Mouse (Mus musculus) intestine, postnatal 0 days (tissue): Measurements from ENCODE around the gene Orm2. TPM values are rescaled to one million over a fixed set of nuclear protein-coding genes. Genes with fewer than 3 reads are reported as not detected.
A peak's percentile ranks its signal among the peaks of the same experiment; 100 is the strongest.

ENCODE experiments used
- ATAC-seq: fragments of 200-750 bp; cut with Nextera tagmentation; 2 replicates; pipeline ENCODE4 v1.8.0; 2017; ENCODE audit warnings: mild to moderate bottlenecking, moderate TSS enrichment, moderate library complexity
- H3K27ac ChIP-seq: fragments of 300-500 bp; sonication (generic); 2 replicates; pipeline ENCODE4 v1.5.1; 2014; ENCODE audit warnings: mild to moderate bottlenecking, low read depth, low read length, moderate library complexity
- H3K27me3 ChIP-seq: fragments of 300-500 bp; sonication (generic); replicated peaks from 2 replicates; pipeline ENCODE4 v1.6.1; 2014; ENCODE audit warnings: low read length, mixed read lengths; ENCODE audit not compliant: control insufficient read depth, insufficient read depth
- H3K36me3 ChIP-seq: fragments of 300-500 bp; sonication (generic); 2 replicates; pipeline ENCODE4 v1.6.1; 2014; ENCODE audit warnings: mild to moderate bottlenecking, moderate library complexity; ENCODE audit not compliant: control insufficient read depth, insufficient read depth
- H3K4me1 ChIP-seq: fragments of 300-500 bp; sonication (generic); replicated peaks from 2 replicates; pipeline ENCODE4 v1.6.1; 2014; ENCODE audit warnings: antibody characterized with exemption, low read length, mixed read lengths; ENCODE audit not compliant: control insufficient read depth, insufficient read depth
- H3K4me2 ChIP-seq: fragments of 300-500 bp; sonication (generic); replicated peaks from 2 replicates; pipeline ENCODE4 v1.6.1; 2014; ENCODE audit warnings: low read depth, mild to moderate bottlenecking, moderate library complexity
- H3K4me3 ChIP-seq: fragments of 300-500 bp; sonication (generic); 2 replicates; pipeline ENCODE4 v1.5.1; 2014; ENCODE audit warnings: low read depth, low read length
- H3K9ac ChIP-seq: fragments of 300-500 bp; sonication (generic); 2 replicates; pipeline ENCODE4 v1.6.1; 2014; ENCODE audit warnings: mild to moderate bottlenecking, low read depth, low read length
- H3K9me3 ChIP-seq: fragments of 300-500 bp; sonication (generic); 2 replicates; pipeline ENCODE4 v1.6.1; 2016; ENCODE audit warnings: mixed run types; ENCODE audit not compliant: control insufficient read depth
- CTCF ChIP-seq: sonication (generic); IDR thresholded peaks from 2 replicates; pipeline ENCODE4 v1.5.1; 2016; ENCODE audit warnings: low read depth, mild to moderate bottlenecking, control low read depth, antibody characterized with exemption, moderate library complexity
- WGBS: fragments of 180-500 bp; shearing (Covaris S2); extraction: QIAGEN DNeasy Blood & Tissue Kit; methylation state at CpG from one replicate; pipeline ENCODE4 v1.1.7; 2014; 5-methylcytosine and 5-hydroxymethylcytosine counted together
- polyA plus RNA-seq: library from polyadenylated mRNA; unstranded; fragments of >200 nt; fragmentation: Nextera tagmentation; extraction: Ambion mirVana; gene quantifications from 2 replicates; pipeline ENCODE4 v1.2.1, GENCODE M21; 2015

Gene Orm2
- polyA plus RNA-seq, 1 experiment from 2014 or later: not detected

- no peak for TF ChIP-seq CTCF
- WGBS: 66% methylated on average over 6 of the region's 6 CpGs
Observed at GRCm38 (mm10) chr4:63391322-63391721, 29.1 kb downstream of the Orm2 start.

GRCm38 (mm10) chr4:63397981-63398537, 35.8 kb downstream of the Orm2 start:
- Histone ChIP-seq H3K4me3 (no peak overlapping the region), H3K9me3 (no peaks in the 10 kb centered on the region), H3K4me1 (no peaks in the 10 kb centered on the region), H3K36me3 (peaks cover 19% of the 10 kb centered on the region), H3K4me2 (no peak overlapping the region), H3K27me3 (no peaks in the 10 kb centered on the region), H3K9ac (no peak overlapping the region), H3K27ac (no peak overlapping the region)
- TF ChIP-seq CTCF: no peak
- WGBS: 86% methylated on average over 10 of the region's 10 CpGs
- ATAC-seq: no peak

More at GRCm38 (mm10) chr4:63391322-63391721, 29.1 kb downstream of the Orm2 start:
- H3K27ac ChIP-seq: no peak overlapping the region
- no peaks in the 10 kb centered on the region for H3K27me3 ChIP-seq
- no peak for ATAC-seq
- peaks cover 37% of the 10 kb centered on the region for H3K36me3 ChIP-seq
- H3K4me1 ChIP-seq: no peaks in the 10 kb centered on the region
- no peak overlapping the region for H3K4me2 ChIP-seq
- no peaks in the 10 kb centered on the region for H3K9me3 ChIP-seq
- no peak overlapping the region for H3K9ac ChIP-seq
- H3K4me3 ChIP-seq: no peak overlapping the region

- no peak for TF ChIP-seq CTCF
- Histone ChIP-seq H3K36me3 (peaks cover 14% of the 10 kb centered on the region), H3K27ac (no peak overlapping the region), H3K9me3 (no peaks in the 10 kb centered on the region), H3K9ac (no peak overlapping the region), H3K4me1 (no peaks in the 10 kb centered on the region; the same call in 1 of the 2 replicates), H3K27me3 (no peaks in the 10 kb centered on the region), H3K4me2 (no peak overlapping the region), H3K4me3 (no peak overlapping the region)
- 56% methylated on average over 11 of the region's 11 CpGs for WGBS
- ATAC-seq: no peak
Observed at GRCm38 (mm10) chr4:63398854-63399609, 36.8 kb downstream of the Orm2 start.

- Histone ChIP-seq H3K9me3 (no peaks in the 10 kb centered on the region), H3K4me2 (no peak overlapping the region), H3K27ac (no peak overlapping the region), H3K9ac (no peak overlapping the region), H3K4me3 (no peak overlapping the region), H3K4me1 (no peaks in the 10 kb centered on the region; the same call in 1 of the 2 replicates), H3K36me3 (peaks cover 7% of the 10 kb centered on the region), H3K27me3 (no peaks in the 10 kb centered on the region)
- TF ChIP-seq CTCF: no peak
- no peak for ATAC-seq
- WGBS: 73% methylated on average over 8 of the region's 8 CpGs
Observed at GRCm38 (mm10) chr4:63399691-63400270, 37.5 kb downstream of the Orm2 start.

- no peaks in the 10 kb centered on the region for H3K27me3 ChIP-seq
- 86% methylated on average over 18 of the region's 18 CpGs for WGBS
- H3K36me3 ChIP-seq: no peaks in the 10 kb centered on the region
- no peak overlapping the region for H3K9ac ChIP-seq
- no peak overlapping the region for H3K27ac ChIP-seq
- H3K4me3 ChIP-seq: no peak overlapping the region
- H3K4me2 ChIP-seq: no peak overlapping the region
- no peak for TF ChIP-seq CTCF
- no peaks in the 10 kb centered on the region for H3K9me3 ChIP-seq
- no peaks in the 10 kb centered on the region; the same call in 1 of the 2 replicates for H3K4me1 ChIP-seq
- no peak for ATAC-seq
Observed at GRCm38 (mm10) chr4:63400541-63401306, 38.5 kb downstream of the Orm2 start.

- peaks cover 2% of the 10 kb centered on the region; the same call in 1 of the 2 replicates for H3K4me1 ChIP-seq
Observed at GRCm38 (mm10) chr4:63401620-63402019, 39.4 kb downstream of the Orm2 start.

More at GRCm38 (mm10) chr4:63401620-63402019, 39.4 kb downstream of the Orm2 start:
- ATAC-seq: no peak
- H3K27me3 ChIP-seq: no peaks in the 10 kb centered on the region
- 64% methylated on average over 6 of the region's 6 CpGs for WGBS
- H3K9ac ChIP-seq: no peak overlapping the region
- peak overlapping the region; percentile 21 for H3K27ac ChIP-seq
- no peaks in the 10 kb centered on the region for H3K36me3 ChIP-seq
- H3K4me3 ChIP-seq: no peak overlapping the region
- no peaks in the 10 kb centered on the region for H3K9me3 ChIP-seq
- no peak overlapping the region for H3K4me2 ChIP-seq
- TF ChIP-seq CTCF: no peak
